Comparison of ENCODE assay signal across 11 mouse cellular contexts in the genomic region with DNA sequence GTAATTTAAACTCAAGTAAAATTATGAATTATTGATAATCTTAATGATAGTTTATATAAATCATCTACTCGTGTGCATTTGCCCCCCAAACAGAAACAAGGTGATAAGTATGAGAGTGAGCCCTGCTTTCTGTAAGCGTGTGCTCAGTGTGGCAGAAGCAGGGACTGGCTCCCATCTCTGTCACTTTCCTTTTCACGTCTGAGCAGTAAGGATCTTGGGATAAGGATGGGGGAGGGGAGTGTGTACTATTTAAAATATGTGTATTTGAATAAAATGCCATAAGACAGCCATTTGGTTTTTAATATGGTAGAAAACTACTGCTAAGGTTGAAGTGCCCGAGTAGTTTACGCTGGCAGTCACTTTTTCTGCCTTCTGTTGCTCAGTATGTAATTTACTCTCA. TPM values are rescaled to one million over a fixed set of nuclear protein-coding genes. Genes with fewer than 3 reads are reported as not detected.
A peak's percentile ranks its signal among the peaks of the same experiment; 100 is the strongest.
DNase-seq lines count a peak whose midpoint lies in the region; ATAC-seq lines count a peak whose summit lies in the region.
"Had no signal": no experiment of that assay in that cellular context is flagged by ENCODE, and none has a peak within 500 bp of the region (broad histone marks: within the 10 kb centered on the region; RNA-seq: fewer than 3 reads in every experiment).

No protein-coding gene starts in this region.

- no peak for ATAC-seq in heart, embryonic 14.5 days (ENCODE audit: insufficient number of reproducible peaks, insufficient read depth, low FRiP score, low read depth)
- no peak for ATAC-seq in midbrain, embryonic 12.5 days (ENCODE audit: low FRiP score, low read depth)
- ATAC-seq in midbrain, embryonic 11.5 days (ENCODE audit: low FRiP score): no peak
- ATAC-seq: activated CD4-positive, CD25-positive, alpha-beta regulatory T cell, adult 4 months had no signal

- H3K27ac ChIP-seq in heart, embryonic 14.5 days (replicated peaks in 1 of 2; ENCODE audit: control insufficient read depth in 1 of 2, insufficient read depth in 1 of 2, low read depth in 2 of 2, low read length in 2 of 2): peak overlapping the region; percentile 44 to 64; a peak in 3 of 4 replicates
- no peak overlapping the region for H3K27ac ChIP-seq in midbrain, embryonic 12.5 days (replicated peaks)
- H3K27ac ChIP-seq in midbrain, embryonic 11.5 days (ENCODE audit: low read depth, low read length): no peak overlapping the region; the same call in 1 of the 2 replicates
- H3K27ac ChIP-seq: kidney, embryonic 15.5 days had no signal

- H3K36me3 ChIP-seq in heart, embryonic 14.5 days (ENCODE audit: control insufficient read depth, insufficient read depth, low read length): peaks cover 29% of the 10 kb centered on the region
- peaks cover 22% of the 10 kb centered on the region for H3K36me3 ChIP-seq in midbrain, embryonic 12.5 days
- H3K36me3 ChIP-seq in midbrain, embryonic 11.5 days (ENCODE audit: control insufficient read depth, insufficient read depth, low read length): peaks cover 7% of the 10 kb centered on the region; the same call in 1 of the 2 replicates

- no peaks in the 10 kb centered on the region for H3K9me3 ChIP-seq in heart, embryonic 14.5 days (ENCODE audit: control insufficient read depth, low read length)
- no peaks in the 10 kb centered on the region for H3K9me3 ChIP-seq in midbrain, embryonic 12.5 days
- H3K9me3 ChIP-seq in midbrain, embryonic 11.5 days (ENCODE audit: control insufficient read depth, low read length): no peaks in the 10 kb centered on the region
- H3K9me3 ChIP-seq: kidney, embryonic 15.5 days had no signal

- intact Hi-C loops in heart, postnatal 10 days (cut with DNase I): no loop called here
- intact Hi-C loops in gastrocnemius, postnatal 36 days (cut with DNase I): no loop called here

- peaks cover 11 to 43% of the 10 kb centered on the region in 2 experiments for H3K4me1 ChIP-seq in heart, embryonic 14.5 days (ENCODE audit: control insufficient read depth in 2 of 2, insufficient read depth in 2 of 2, low read length in 2 of 2)
- H3K4me1 ChIP-seq in midbrain, embryonic 12.5 days: peaks cover 29% of the 10 kb centered on the region
- peaks cover 19% of the 10 kb centered on the region for H3K4me1 ChIP-seq in midbrain, embryonic 11.5 days (ENCODE audit: control insufficient read depth, insufficient read depth, low read length)

- no peaks in the 10 kb centered on the region for H3K27me3 ChIP-seq in heart, embryonic 14.5 days (ENCODE audit: control insufficient read depth, insufficient read depth, low read length)
- no peaks in the 10 kb centered on the region for H3K27me3 ChIP-seq in midbrain, embryonic 12.5 days
- H3K27me3 ChIP-seq in midbrain, embryonic 11.5 days (ENCODE audit: control insufficient read depth, insufficient read depth, low read length): no peaks in the 10 kb centered on the region
- H3K27me3 ChIP-seq: kidney, embryonic 15.5 days had no signal

- WGBS in heart, embryonic 14.5 days: 34% methylated on average over 5 of the region's 5 CpGs
- 62% methylated on average over 5 of the region's 5 CpGs for WGBS in midbrain, embryonic 12.5 days
- WGBS in midbrain, embryonic 11.5 days: 70% methylated on average over 5 of the region's 5 CpGs

- H3K9ac ChIP-seq in heart, embryonic 14.5 days (ENCODE audit: low read length): peak overlapping the region; percentile 48
- H3K9ac ChIP-seq in midbrain, embryonic 12.5 days (replicated peaks): no peak overlapping the region
- H3K9ac ChIP-seq in midbrain, embryonic 11.5 days (ENCODE audit: low read length): no peak overlapping the region
- H3K9ac ChIP-seq: kidney, embryonic 15.5 days had no signal

- H3K4me3 ChIP-seq in heart, embryonic 14.5 days (ENCODE audit: control insufficient read depth in 1 of 2, insufficient read depth in 1 of 2, low read depth in 1 of 2, low read length in 2 of 2): peak overlapping the region in 1 of 2 experiments; percentile 11; a peak in 1 of 4 replicates
- H3K4me3 ChIP-seq in midbrain, embryonic 12.5 days: no peak overlapping the region
- H3K4me3 ChIP-seq in midbrain, embryonic 11.5 days (ENCODE audit: low read depth, low read length): no peak overlapping the region
- H3K4me3 ChIP-seq: kidney, embryonic 15.5 days had no signal

- peak overlapping the region; percentile 59 for H3K4me2 ChIP-seq in heart, embryonic 14.5 days (ENCODE audit: low read length)
- H3K4me2 ChIP-seq in midbrain, embryonic 12.5 days (replicated peaks): 0 out of 2 replicates have a peak overlapping the region, but pooled peaks have one; percentile 4
- H3K4me2 ChIP-seq in midbrain, embryonic 11.5 days: no peak overlapping the region
- H3K4me2 ChIP-seq: kidney, embryonic 15.5 days had no signal

- peak; percentile 66 for DNase-seq in cerebellum, adult 9-10 months
- no peak for DNase-seq in cerebellum, postnatal 25 days
- DNase-seq in heart, postnatal 10 days: no peak
- no peak for DNase-seq in midbrain, embryonic 11.5 days (ENCODE audit: low spot score, missing footprints)
- peak; percentile 46 for DNase-seq in retina, embryonic 14.5 days (ENCODE audit: low spot score)
- no peak for DNase-seq in gastrocnemius, postnatal 36 days
- DNase-seq: cerebellum, postnatal 14 days had no signal

RNA-seq across cellular contexts. Expression of a gene that starts 29.2 kb away (rescaled TPM):
- 40.8 and 47.0 TPM in 2 replicates for polyA plus RNA-seq in heart, embryonic 14.5 days (2014; fragmentation: Nextera tagmentation; extraction: Ambion mirVana)
- total RNA-seq in heart, postnatal 10 days (2021): 100 to 1,000 TPM in 1 of 2 experiments, 10 to 100 TPM in 1; 93.8 to 103 TPM
- polyA plus RNA-seq in midbrain, embryonic 12.5 days (2016; fragmentation: Nextera tagmentation; extraction: Ambion mirVana): 61.4 TPM in 2 replicates
- 43.4 and 46.8 TPM in 2 replicates for polyA plus RNA-seq in midbrain, embryonic 11.5 days (2014; fragmentation: Nextera tagmentation; extraction: Ambion mirVana)
- total RNA-seq in gastrocnemius, postnatal 36 days (2021): 10 to 100 TPM; 31.6 to 41.6 TPM

Comparison
In these comparisons a context has a peak if more than half of its experiments do, and no peak if none do; other contexts are left out.
1. DNase-seq: peak in cerebellum, adult 9-10 months (single experiment) and retina, embryonic 14.5 days (single experiment); none in cerebellum, postnatal 25 days (0 of 2), heart, postnatal 10 days (0 of 2), midbrain, embryonic 11.5 days (single experiment) and gastrocnemius, postnatal 36 days (0 of 2).
2. H3K27ac ChIP-seq: peak in heart, embryonic 14.5 days (2 of 2); none in midbrain, embryonic 12.5 days (single experiment) and midbrain, embryonic 11.5 days (single experiment).